Mouse (Mus musculus): Measurements from ENCODE around the gene Fmo5. TPM values are rescaled to one million over a fixed set of nuclear protein-coding genes. Genes with fewer than 3 reads are reported as not detected.

Gene Fmo5
- polyA plus RNA-seq (2012; fragmentation: generic; extraction: Trizol) = under 1 TPM; 0.09 to 0.81 TPM

GRCm38 (mm10) chr3:97628391-97629001 is at the start of gene Fmo5:
Fmo5 (plus strand) TSS chr3:97628804.

GRCm38 (mm10) chr3:97609845-97610410 is 18.7 kb upstream of the Fmo5 start, which contains the start of gene Chd1l:
Chd1l (minus strand) TSS chr3:97610203.

GRCm38 (mm10) chr3:97657655-97658411 is 29.2 kb downstream of the Fmo5 start, which contains the start of gene Prkab2:
Prkab2 (plus strand) TSS chr3:97658193.

GRCm38 (mm10) chr3:97674644-97675110 is 46.1 kb downstream of the Fmo5 start, which contains the start of gene Gm17651:
Gm17651 (minus strand) TSS chr3:97674694.

Other genes with a start within 250 kb of the Fmo5 start
- not detected for gene Olfr1402, start 206.8 kb upstream of the Fmo5 start, polyA plus RNA-seq (2012; fragmentation: generic; extraction: Trizol)
- gene Chd1l, start 18.6 kb upstream of the Fmo5 start, polyA plus RNA-seq (2012; fragmentation: generic; extraction: Trizol) = 1 to 10 TPM; 1.9 to 3.1 TPM
- gene Prkab2, start 29.4 kb downstream of the Fmo5 start, polyA plus RNA-seq (2012; fragmentation: generic; extraction: Trizol) = 1 to 10 TPM in 1 of 2 experiments, under 1 TPM in 1; 0.33 to 2.0 TPM
- not detected for gene Gm17651, start 45.9 kb downstream of the Fmo5 start, polyA plus RNA-seq (2012; fragmentation: generic; extraction: Trizol)

Measured in C3H10T1/2 (cell line).